Mouse (Mus musculus) cortical plate, adult 2 months (tissue): ENCODE measurements at regions not wholly inside any gene's neighbourhood (a gene's known extent, or its start where the extent isn't known, plus 50 kb on each side); places are given as distances from the start of the nearest gene placed in this dataset.

ENCODE experiments used
- H3K27ac ChIP-seq: fragments of 200-500 bp; 2 replicates; pipeline ENCODE4 v1.5.1; 2012; ENCODE audit warnings: low read length, control low read depth, inconsistent platforms; ENCODE audit not compliant: insufficient read depth
- H3K4me1 ChIP-seq: fragments of 200-500 bp; 2 replicates; pipeline ENCODE4 v1.6.1; 2011; ENCODE audit warnings: low read length; ENCODE audit not compliant: control insufficient read depth, insufficient read depth
- H3K4me3 ChIP-seq: fragments of 200-500 bp; 2 replicates; pipeline ENCODE4 v1.5.1; 2011; ENCODE audit warnings: mild to moderate bottlenecking, low read length, control low read depth; ENCODE audit not compliant: insufficient read depth
- CTCF ChIP-seq: fragments of 200-500 bp; IDR thresholded peaks from 2 replicates; pipeline ENCODE4 v1.5.1; 2011; ENCODE audit warnings: mild to moderate bottlenecking, control low read depth, low read length; ENCODE audit not compliant: insufficient read depth; ENCODE audit errors: extremely low read depth
- POLR2A ChIP-seq: fragments of 200-500 bp; IDR thresholded peaks from 2 replicates; pipeline ENCODE4 v1.6.1; 2011; ENCODE audit warnings: mild to moderate bottlenecking, low read length, control low read depth; ENCODE audit not compliant: insufficient read depth; ENCODE audit errors: extremely low read depth

DNA sequence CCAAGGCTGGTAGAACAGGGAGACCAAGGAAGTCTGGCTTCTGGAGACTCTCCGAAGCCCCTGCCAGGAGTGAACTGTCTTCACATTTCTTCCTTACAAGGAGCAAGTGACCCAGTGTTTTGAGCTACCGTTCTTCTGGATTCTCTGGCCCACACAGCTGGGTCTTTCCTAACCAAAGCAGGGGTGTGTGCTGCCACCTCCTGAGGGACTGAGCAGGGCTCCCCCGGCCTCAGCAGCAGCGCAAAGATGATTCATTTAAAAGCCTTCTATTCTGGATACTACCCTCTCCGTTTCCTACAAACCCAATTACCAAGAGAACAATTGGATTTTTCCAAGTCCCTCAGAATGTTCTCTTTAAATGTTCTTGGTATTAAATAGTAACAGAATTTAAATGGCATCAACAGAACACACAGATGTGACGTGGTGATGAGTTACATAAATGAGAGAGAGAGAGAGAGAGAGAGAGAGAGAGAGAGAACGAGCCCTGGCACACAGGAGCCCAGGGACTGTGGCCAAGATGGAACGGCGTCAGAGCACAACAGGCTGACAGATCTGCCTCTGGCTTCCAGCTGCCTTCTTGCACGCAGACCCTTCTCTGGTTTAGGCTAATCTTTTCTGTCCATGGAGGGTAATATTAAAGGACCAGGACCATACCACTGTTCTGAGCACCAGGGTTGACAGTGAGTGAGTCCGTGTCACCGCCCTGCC lies 191.6 kb downstream of the Agtpbp1 start:
- no peak for TF ChIP-seq POLR2A
- no peak for TF ChIP-seq CTCF
- peak overlapping the region; percentile 54 for H3K27ac ChIP-seq
- peaks cover 6% of the 10 kb centered on the region for H3K4me1 ChIP-seq
- H3K4me3 ChIP-seq: no peak overlapping the region

GRCm38 (mm10) chr13:59392828-59393227 lies 192.2 kb downstream of the Agtpbp1 start:
- peak overlapping the region; percentile 54 for H3K27ac ChIP-seq
- no peak for TF ChIP-seq CTCF
- TF ChIP-seq POLR2A: no peak

GRCm38 (mm10) chr13:59387627-59388325 lies 197.3 kb downstream of the Agtpbp1 start:
- Histone ChIP-seq H3K27ac (no peak overlapping the region), H3K4me3 (no peak overlapping the region), H3K4me1 (peaks cover 1% of the 10 kb centered on the region; the same call in 1 of the 2 replicates)
- TF ChIP-seq CTCF (no peak), POLR2A (no peak)

More at GRCm38 (mm10) chr13:59392828-59393227, 192.2 kb downstream of the Agtpbp1 start:
- Histone ChIP-seq H3K4me3 (no peak overlapping the region), H3K4me1 (peaks cover 6% of the 10 kb centered on the region)

DNA sequence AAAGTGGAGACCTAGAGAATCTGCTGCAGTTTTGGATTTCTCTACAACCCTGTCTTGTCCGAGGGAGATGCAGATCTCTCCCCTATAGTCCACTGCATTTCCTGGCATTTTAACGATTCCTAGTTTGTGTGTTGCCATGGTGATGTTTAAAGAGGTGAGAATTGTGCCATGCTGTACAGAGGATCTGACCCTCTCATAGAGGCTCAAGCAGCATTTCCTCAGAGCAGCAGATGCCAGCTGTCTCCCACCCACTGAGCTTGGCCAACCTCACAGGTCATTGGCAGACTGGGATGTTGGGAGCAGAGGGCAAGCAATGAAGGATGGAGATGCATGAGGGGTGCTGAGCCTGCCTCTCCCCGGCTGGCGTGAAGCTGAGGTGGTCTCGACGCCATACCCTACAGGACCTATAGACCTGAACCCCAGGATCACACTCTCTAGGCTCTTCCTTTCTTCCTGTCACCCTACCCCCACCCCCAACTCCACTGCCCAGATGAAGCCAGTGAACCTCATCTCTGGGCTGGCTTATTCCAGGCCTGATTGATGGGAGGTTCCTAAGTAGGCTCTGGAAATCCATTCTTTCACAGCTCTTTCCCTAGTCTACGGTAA lies 198.0 kb downstream of the Agtpbp1 start:
- TF ChIP-seq CTCF: no peak
- TF ChIP-seq POLR2A: no peak
- no peak overlapping the region for H3K4me3 ChIP-seq
- H3K27ac ChIP-seq: no peak overlapping the region
- H3K4me1 ChIP-seq: peaks cover 1% of the 10 kb centered on the region; the same call in 1 of the 2 replicates

DNA sequence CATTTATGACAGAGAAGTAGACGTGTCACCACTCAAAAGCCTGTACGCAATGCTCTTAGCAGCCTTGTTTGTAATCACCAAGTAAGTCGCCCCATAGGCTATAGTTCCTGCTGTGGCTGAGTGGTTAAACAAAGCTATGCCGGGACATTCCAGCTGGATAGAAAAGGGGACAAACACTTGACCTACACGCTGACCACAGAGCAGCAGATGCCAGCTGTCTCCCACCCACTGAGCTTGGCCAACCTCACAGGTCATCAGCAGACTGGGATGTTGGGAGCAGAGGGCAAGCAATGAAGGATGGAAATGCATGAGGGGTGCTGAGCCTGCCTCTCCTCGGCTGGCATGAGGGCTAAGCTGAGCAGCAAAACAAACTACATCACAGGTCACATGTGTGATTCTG lies 199.2 kb downstream of the Agtpbp1 start:
- no peak overlapping the region for H3K27ac ChIP-seq
- no peak for TF ChIP-seq CTCF
- no peak for TF ChIP-seq POLR2A
- peaks cover 1% of the 10 kb centered on the region; the same call in 1 of the 2 replicates for H3K4me1 ChIP-seq
- no peak overlapping the region for H3K4me3 ChIP-seq

- H3K4me1 ChIP-seq: no peaks in the 10 kb centered on the region
- H3K27ac ChIP-seq: no peak overlapping the region
- TF ChIP-seq CTCF (no peak), POLR2A (no peak)
- H3K4me3 ChIP-seq: no peak overlapping the region
Observed at GRCm38 (mm10) chr13:59370141-59370816, 214.7 kb downstream of the Agtpbp1 start.

DNA sequence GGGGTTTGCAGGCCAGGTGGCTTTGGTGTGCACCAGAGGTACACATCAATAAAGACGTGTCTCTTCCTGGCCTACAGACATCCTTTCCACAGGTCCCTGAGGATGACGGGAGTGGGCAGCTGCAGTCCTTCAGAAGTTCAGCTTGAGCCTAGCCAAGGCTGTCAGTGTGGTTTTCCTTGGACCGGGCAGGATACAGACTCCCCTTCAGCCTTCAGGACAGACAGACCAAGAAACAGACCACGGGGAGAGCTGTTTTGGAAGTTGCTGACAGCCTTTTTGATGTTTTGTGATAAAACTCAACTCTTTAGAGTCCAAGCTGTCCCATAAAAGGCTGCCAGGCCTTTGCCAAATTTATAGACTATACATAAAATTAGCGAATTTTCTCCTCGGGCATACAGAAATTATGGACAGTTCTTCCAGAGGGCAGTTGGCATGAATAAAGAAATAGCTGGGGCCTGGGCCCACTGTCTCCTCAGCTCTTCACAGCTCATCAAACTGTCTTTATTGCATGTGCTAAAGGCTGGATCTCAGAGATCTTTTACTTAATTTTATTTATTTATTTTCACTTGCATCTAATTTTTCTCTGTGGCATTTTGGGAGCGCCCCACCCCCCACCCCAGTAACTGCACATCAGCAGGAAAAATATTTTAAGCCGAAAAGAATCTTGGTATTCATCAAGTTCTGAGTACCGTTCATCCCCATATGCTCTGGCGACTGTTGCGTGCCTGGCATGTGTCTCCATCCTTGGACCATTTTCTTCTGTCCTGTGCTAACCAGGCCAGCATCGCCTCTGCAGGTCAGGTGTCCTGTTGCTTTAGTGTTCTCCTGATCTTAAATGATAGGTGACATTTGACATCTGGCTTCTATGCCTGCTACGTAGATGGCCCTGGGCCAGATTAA lies 216.2 kb downstream of the Agtpbp1 start:
- H3K4me1 ChIP-seq: no peaks in the 10 kb centered on the region
- H3K27ac ChIP-seq: no peak overlapping the region
- no peak overlapping the region for H3K4me3 ChIP-seq
- TF ChIP-seq CTCF: no peak
- TF ChIP-seq POLR2A: no peak

DNA sequence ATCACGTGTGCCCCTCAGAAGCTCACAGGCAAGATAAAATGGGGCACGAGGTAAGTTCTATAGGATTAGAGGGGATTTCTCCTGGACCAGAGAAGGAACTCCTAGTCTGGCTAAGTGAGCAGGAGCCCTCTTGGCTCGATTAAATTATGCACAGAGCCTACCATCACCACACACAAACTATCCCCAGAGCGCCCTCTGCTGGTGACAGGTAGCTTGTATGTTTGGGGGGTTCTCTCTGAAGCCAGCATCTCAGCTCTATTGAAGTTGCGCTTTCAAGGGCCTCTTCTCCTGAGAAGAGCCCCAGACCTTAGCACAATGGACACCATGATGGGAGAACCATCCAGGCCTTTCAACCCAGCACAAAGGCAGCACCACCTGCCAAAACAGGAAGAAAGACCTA lies 219.6 kb downstream of the Agtpbp1 start:
- H3K4me1 ChIP-seq: 0 out of 2 replicates have a peak, but pooled peaks cover 3% of the 10 kb centered on the region
- no peak overlapping the region for H3K4me3 ChIP-seq
- TF ChIP-seq POLR2A (no peak), CTCF (peak; percentile 80)
- no peak overlapping the region for H3K27ac ChIP-seq
